Comparison of ENCODE assay signal across 21 mouse cellular contexts in genomic region chr9:95067037-95067436, GRCm38 (mm10).
A peak's percentile ranks its signal among the peaks of the same experiment; 100 is the strongest.
DNase-seq lines count a peak whose midpoint lies in the region; ATAC-seq and TF ChIP-seq lines count a peak whose summit lies in the region.
"Had no signal": no experiment of that assay in that cellular context is flagged by ENCODE, and none has a peak within 500 bp of the region (broad histone marks: within the 10 kb centered on the region; RNA-seq: fewer than 3 reads in every experiment).

No protein-coding gene starts in this region.

- no peaks in the 10 kb centered on the region for H3K4me1 ChIP-seq in embryonic facial prominence, embryonic 15.5 days
- H3K4me1 ChIP-seq in embryonic facial prominence, embryonic 10.5 days, result peaks cover 5% of the 10 kb centered on the region
- H3K4me1 ChIP-seq in heart, embryonic 11.5 days (ENCODE audit: control insufficient read depth, insufficient read depth, low read length), result no peaks in the 10 kb centered on the region

- H3K27ac ChIP-seq in embryonic facial prominence, embryonic 15.5 days (replicated peaks), result no peak overlapping the region
- H3K27ac ChIP-seq in embryonic facial prominence, embryonic 10.5 days (replicated peaks), result no peak overlapping the region
- H3K27ac ChIP-seq in heart, embryonic 11.5 days (ENCODE audit: low read depth, low read length), result no peak overlapping the region
- H3K27ac ChIP-seq in layer of hippocampus, adult 2 months, result 0 out of 2 replicates have a peak overlapping the region, but pooled peaks have one; percentile 28

- TF ChIP-seq CTCF in layer of hippocampus, adult 2 months (conservative IDR thresholded peaks at IDR 0.05), result no peak

- no peaks in the 10 kb centered on the region for H3K36me3 ChIP-seq in embryonic facial prominence, embryonic 15.5 days
- no peaks in the 10 kb centered on the region for H3K36me3 ChIP-seq in embryonic facial prominence, embryonic 10.5 days (replicated peaks)
- no peaks in the 10 kb centered on the region for H3K36me3 ChIP-seq in heart, embryonic 11.5 days (ENCODE audit: control insufficient read depth, insufficient read depth, low read length)
- H3K36me3 ChIP-seq: G1E had no signal

- H3K27me3 ChIP-seq in embryonic facial prominence, embryonic 15.5 days, result no peaks in the 10 kb centered on the region
- no peaks in the 10 kb centered on the region for H3K27me3 ChIP-seq in embryonic facial prominence, embryonic 10.5 days (replicated peaks; ENCODE audit: low read depth, poor library complexity, severe bottlenecking)
- H3K27me3 ChIP-seq in heart, embryonic 11.5 days (ENCODE audit: control insufficient read depth, insufficient read depth, low read length), result no peaks in the 10 kb centered on the region
- H3K27me3 ChIP-seq: CH12.LX, Patski had no signal

- WGBS in embryonic facial prominence, embryonic 15.5 days, result 62% methylated on average over 2 of the region's 3 CpGs
- 78% methylated on average over 3 of the region's 3 CpGs for WGBS in embryonic facial prominence, embryonic 10.5 days
- 58% methylated on average over 2 of the region's 3 CpGs for WGBS in heart, embryonic 11.5 days (ENCODE audit: insufficient replicate concordance)

- peak; percentile 54; the same call in 1 of the 2 replicates for ATAC-seq in embryonic facial prominence, embryonic 15.5 days (ENCODE audit: insufficient number of reproducible peaks, low FRiP score, low TSS enrichment, low read depth)
- ATAC-seq in heart, embryonic 11.5 days (replicated peaks; ENCODE audit: insufficient number of reproducible peaks, low FRiP score, low TSS enrichment), result no peak
- ATAC-seq: activated CD4-positive, CD25-positive, alpha-beta regulatory T cell, adult 4 months; CD4-positive, CD25-positive, alpha-beta regulatory T cell, adult 4 months; Patski had no signal

- H3K9me3 ChIP-seq in embryonic facial prominence, embryonic 15.5 days (replicated peaks), result no peaks in the 10 kb centered on the region
- no peaks in the 10 kb centered on the region for H3K9me3 ChIP-seq in embryonic facial prominence, embryonic 10.5 days
- peaks cover 2% of the 10 kb centered on the region; the same call in 1 of the 2 replicates for H3K9me3 ChIP-seq in heart, embryonic 11.5 days (replicated peaks; ENCODE audit: control insufficient read depth, low read length)

- no peak overlapping the region for H3K4me2 ChIP-seq in embryonic facial prominence, embryonic 15.5 days (replicated peaks)
- H3K4me2 ChIP-seq in heart, embryonic 11.5 days, result no peak overlapping the region

- no peak for DNase-seq in embryonic facial prominence, embryonic 10.5 days (ENCODE audit: low spot score)
- peak; percentile 58 for DNase-seq in heart, adult 11 months
- DNase-seq in layer of hippocampus, adult 2 months (ENCODE audit: low spot score in 2 of 2), result no peak
- DNase-seq in layer of hippocampus, adult 9-10 months (ENCODE audit: low spot score), result no peak
- DNase-seq: adrenal gland, adult 2 months; adrenal gland, adult 8-10 months; adrenal gland, postnatal 10 days; adrenal gland, postnatal 14 days; adrenal gland, postnatal 25 days; adrenal gland, postnatal 36 days; B cell, adult 2 months; cerebellum, adult 11 months; cerebellum, adult 11-12 months; cerebellum, adult 18-20 months had no signal

- H3K4me3 ChIP-seq in embryonic facial prominence, embryonic 15.5 days (replicated peaks), result no peak overlapping the region
- no peak overlapping the region for H3K4me3 ChIP-seq in embryonic facial prominence, embryonic 10.5 days
- no peak overlapping the region for H3K4me3 ChIP-seq in heart, embryonic 11.5 days (ENCODE audit: low read depth, low read length)
- H3K4me3 ChIP-seq in layer of hippocampus, adult 2 months, result no peak overlapping the region

- H3K9ac ChIP-seq in embryonic facial prominence, embryonic 15.5 days, result no peak overlapping the region
- H3K9ac ChIP-seq in heart, embryonic 11.5 days (ENCODE audit: low read depth, low read length), result no peak overlapping the region
